Mouse (Mus musculus) forebrain, embryonic 14.5 days (tissue): ENCODE data around the gene Efs. TPM values are rescaled to one million over a fixed set of nuclear protein-coding genes. Genes with fewer than 3 reads are reported as not detected.

Experiments
- ATAC-seq: fragments of 200-750 bp; cut with Nextera tagmentation; 2 replicates; pipeline ENCODE4 v1.8.0; 2017; ENCODE audit warnings: mild to moderate bottlenecking, moderate library complexity
- DNase-seq: peaks from one replicate; pipeline ENCODE4 v3.0.0-alpha.2; 2015; ENCODE audit warnings: low spot score
- H3K27ac ChIP-seq: fragments of 300-500 bp; sonication (generic); 2 replicates; pipeline ENCODE4 v1.5.1; 2014; ENCODE audit warnings: low read depth, mild to moderate bottlenecking, control low read depth, low read length, moderate library complexity
- H3K27me3 ChIP-seq: fragments of 300-500 bp; sonication (generic); replicated peaks from 2 replicates; pipeline ENCODE4 v1.6.1; 2014; ENCODE audit warnings: low read length, control low read depth, mixed read lengths; ENCODE audit not compliant: control insufficient read depth, insufficient read depth
- H3K36me3 ChIP-seq: fragments of 300-500 bp; sonication (generic); 2 replicates; pipeline ENCODE4 v1.6.1; 2014; ENCODE audit warnings: low read length, control low read depth; ENCODE audit not compliant: control insufficient read depth, insufficient read depth
- H3K4me1 ChIP-seq: fragments of 300-500 bp; sonication (generic); 2 replicates; pipeline ENCODE4 v1.6.1; 2014; ENCODE audit warnings: antibody characterized with exemption, low read length, control low read depth; ENCODE audit not compliant: control insufficient read depth, insufficient read depth
- H3K4me2 ChIP-seq: fragments of 300-500 bp; sonication (generic); 2 replicates; pipeline ENCODE4 v1.6.1; 2014; ENCODE audit warnings: mild to moderate bottlenecking, control low read depth, low read length
- H3K4me3 ChIP-seq: fragments of 300-500 bp; sonication (generic); 2 replicates; pipeline ENCODE4 v1.5.1; 2014; ENCODE audit warnings: low read depth, low read length, control low read depth
- H3K9ac ChIP-seq: fragments of 300-500 bp; sonication (generic); 2 replicates; pipeline ENCODE4 v1.6.1; 2014; ENCODE audit warnings: mild to moderate bottlenecking, low read length, control low read depth, moderate library complexity
- H3K9me3 ChIP-seq: fragments of 300-500 bp; sonication (generic); replicated peaks from 2 replicates; pipeline ENCODE4 v1.6.1; 2016; ENCODE audit warnings: low read length, control low read depth, mixed read lengths; ENCODE audit not compliant: control insufficient read depth
- WGBS: fragments of 180-500 bp; shearing (Covaris S2); extraction: QIAGEN DNeasy Blood & Tissue Kit; methylation state at CpG from one replicate; pipeline ENCODE4 v1.1.7; 2014; 5-methylcytosine and 5-hydroxymethylcytosine counted together
- polyA plus RNA-seq: library from polyadenylated mRNA; unstranded; fragments of >200 nt; fragmentation: Nextera tagmentation; extraction: Ambion mirVana; gene quantifications from 2 replicates; pipeline ENCODE4 v1.2.1, GENCODE M21; 2014

Efs gene
- polyA plus RNA-seq, 1 experiment from 2014 or later: 27.7 TPM

DNA sequence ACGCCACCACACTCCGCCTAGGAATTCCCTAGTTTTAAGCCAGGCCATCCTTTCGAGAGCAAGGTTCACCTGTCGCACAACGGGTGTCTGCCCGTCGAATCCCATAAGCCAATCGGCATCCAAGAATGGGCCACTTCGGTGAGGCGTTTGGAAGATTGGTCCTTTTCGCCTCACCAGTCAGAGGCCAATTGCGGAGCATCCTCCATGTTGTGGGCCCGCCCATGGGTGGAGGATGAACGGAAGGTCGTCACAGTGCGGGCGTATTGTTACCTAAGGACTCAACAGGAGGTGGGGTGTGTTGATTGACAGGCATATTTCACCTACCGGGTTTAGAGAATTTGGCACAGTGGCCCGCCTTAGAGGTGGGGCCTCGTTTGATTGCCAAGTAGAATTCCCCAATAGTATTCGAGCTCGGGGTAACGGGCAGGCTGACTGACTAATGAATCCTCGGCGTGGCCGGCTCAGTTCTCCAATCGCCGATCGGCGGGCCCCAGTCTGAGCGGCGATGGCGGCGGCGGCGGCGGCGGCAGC, 32.2 kb downstream of the Efs start:
- Histone ChIP-seq H3K36me3 (peaks cover 32% of the 10 kb centered on the region), H3K9me3 (no peaks in the 10 kb centered on the region), H3K4me2 (peak overlapping the region; percentile 87), H3K4me3 (peak overlapping the region; percentile 93), H3K9ac (peak overlapping the region; percentile 100), H3K27ac (peak overlapping the region; percentile 95), H3K4me1 (peaks cover 13% of the 10 kb centered on the region), H3K27me3 (no peaks in the 10 kb centered on the region)
- DNase-seq: peak; percentile 100
- peak; percentile 98 for ATAC-seq
- WGBS: under 1% methylated on average over 38 of the region's 38 CpGs

GRCm38 (mm10) chr14:54892200-54892599, 33.7 kb downstream of the Efs start, which contains the start of gene Pabpn1:
Pabpn1 (plus strand) TSS chr14:54892500.
- Histone ChIP-seq H3K9ac (peak within 1 kb of the TSS; percentile 58), H3K4me3 (peak within 1 kb of the TSS; percentile 39), H3K9me3 (no peaks in the 10 kb centered on the region), H3K4me1 (peaks cover 13% of the 10 kb centered on the region), H3K27me3 (no peaks in the 10 kb centered on the region), H3K27ac (peak within 1 kb of the TSS; percentile 80), H3K36me3 (peaks cover 18% of the 10 kb centered on the region), H3K4me2 (peak within 1 kb of the TSS; percentile 50)
- no peak for DNase-seq
- WGBS: 94% methylated on average over 3 of the region's 3 CpGs
- ATAC-seq: no peak

DNA sequence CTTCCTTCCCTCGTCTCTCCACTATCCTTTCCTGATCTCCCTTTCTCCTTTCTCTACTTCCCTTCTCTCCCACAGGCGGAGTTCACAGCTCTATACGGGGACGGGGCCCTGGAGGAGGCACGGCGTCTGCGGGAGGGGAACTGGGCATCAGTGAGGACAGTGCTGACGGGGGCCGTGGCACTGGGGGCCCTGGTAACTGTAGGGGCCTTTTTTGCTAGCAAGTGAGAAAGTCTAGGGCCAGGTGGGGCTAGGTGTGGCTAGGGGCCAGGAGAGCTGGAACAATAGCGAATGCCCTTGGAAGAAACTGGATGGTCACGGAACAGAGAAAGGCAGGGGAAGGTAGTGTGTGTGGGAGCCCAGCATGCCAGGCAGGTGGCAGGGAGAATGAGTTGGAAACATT, 40.6 kb downstream of the Efs start:
- Histone ChIP-seq H3K9ac (no peak overlapping the region), H3K4me3 (no peak overlapping the region), H3K4me1 (peaks cover 13% of the 10 kb centered on the region), H3K27me3 (no peaks in the 10 kb centered on the region), H3K4me2 (no peak overlapping the region), H3K9me3 (no peaks in the 10 kb centered on the region), H3K27ac (no peak overlapping the region), H3K36me3 (peaks cover 10% of the 10 kb centered on the region)
- WGBS: 88% methylated on average over 11 of the region's 11 CpGs
- DNase-seq: no peak
- ATAC-seq: no peak

DNA sequence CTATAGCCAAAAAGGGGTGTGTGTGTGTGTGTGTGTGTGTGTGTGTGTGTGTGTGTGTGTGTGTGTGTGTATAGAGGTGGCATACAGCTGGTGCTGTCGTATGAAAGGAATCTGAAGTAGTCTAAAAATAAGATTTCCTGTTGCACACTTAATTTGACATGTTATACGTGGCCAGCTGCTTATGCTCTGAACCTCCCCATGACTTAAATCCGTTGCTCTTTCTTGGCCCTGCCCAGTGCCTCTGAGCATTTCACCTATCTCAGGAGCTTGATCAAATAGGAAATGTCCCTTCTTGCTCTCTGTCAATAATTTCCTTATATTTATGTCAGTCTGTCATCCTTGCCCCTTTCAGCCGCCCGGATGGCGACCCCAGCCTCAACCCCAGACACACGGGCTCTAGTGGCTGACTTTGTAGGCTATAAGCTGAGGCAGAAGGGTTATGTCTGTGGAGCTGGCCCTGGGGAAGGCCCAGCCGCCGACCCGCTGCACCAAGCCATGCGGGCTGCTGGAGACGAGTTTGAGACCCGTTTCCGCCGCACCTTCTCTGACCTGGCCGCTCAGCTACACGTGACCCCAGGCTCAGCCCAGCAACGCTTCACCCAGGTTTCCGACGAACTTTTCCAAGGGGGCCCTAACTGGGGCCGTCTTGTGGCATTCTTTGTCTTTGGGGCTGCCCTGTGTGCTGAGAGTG, 41.8 kb downstream of the Efs start:
- no peaks in the 10 kb centered on the region for H3K9me3 ChIP-seq
- peak overlapping the region; percentile 88 for H3K9ac ChIP-seq
- DNase-seq (no peak), ATAC-seq (peak; percentile 10; the same call in 1 of the 2 replicates)
- peaks cover 13% of the 10 kb centered on the region for H3K4me1 ChIP-seq
- 38% methylated on average over 21 of the region's 21 CpGs for WGBS
- peak overlapping the region; percentile 83 for H3K4me2 ChIP-seq
- H3K27me3 ChIP-seq: no peaks in the 10 kb centered on the region
- peaks cover 10% of the 10 kb centered on the region for H3K36me3 ChIP-seq
- H3K27ac ChIP-seq: peak overlapping the region; percentile 86
- H3K4me3 ChIP-seq: peak overlapping the region; percentile 69

GRCm38 (mm10) chr14:54883154-54884021, 42.5 kb downstream of the Efs start, which contains the start of the genes Bcl2l2 and Gm20521:
Bcl2l2 (plus strand) TSS chr14:54883377.
Gm20521 (plus strand) TSS chr14:54883441.
- peak; percentile 84 for DNase-seq
- WGBS: under 1% methylated on average over 27 of the region's 27 CpGs
- peak within 1 kb of the TSS; percentile 83 for H3K4me2 ChIP-seq
- peak within 1 kb of the TSS; percentile 88 for H3K9ac ChIP-seq
- H3K27me3 ChIP-seq: no peaks in the 10 kb centered on the region
- H3K4me3 ChIP-seq: peak within 1 kb of the TSS; percentile 69
- no peaks in the 10 kb centered on the region for H3K9me3 ChIP-seq
- H3K4me1 ChIP-seq: peaks cover 13% of the 10 kb centered on the region
- H3K36me3 ChIP-seq: peaks cover 10% of the 10 kb centered on the region
- peak within 1 kb of the TSS; percentile 86 for H3K27ac ChIP-seq
- peak; percentile 89 for ATAC-seq

GRCm38 (mm10) chr14:54877048-54877715, 48.7 kb downstream of the Efs start, which contains the start of gene Ppp1r3e:
Ppp1r3e (minus strand) TSS chr14:54877550.
- under 1% methylated on average over 54 of the region's 61 CpGs for WGBS

GRCm38 (mm10) chr14:54876539-54877047, 49.3 kb downstream of the Efs start:
- H3K36me3 ChIP-seq: no peaks in the 10 kb centered on the region
- whole genome bisulfite sequencing: under 1% methylated on average over 59 of the region's 72 CpGs
- peak; percentile 93 for ATAC-seq

More at GRCm38 (mm10) chr14:54877048-54877715, 48.7 kb downstream of the Efs start, which contains the start of gene Ppp1r3e:
- peak; percentile 59 for DNase-seq
- Histone ChIP-seq H3K9ac (peak within 1 kb of the TSS; percentile 91), H3K9me3 (no peaks in the 10 kb centered on the region), H3K4me3 (peak within 1 kb of the TSS; percentile 68), H3K36me3 (no peaks in the 10 kb centered on the region), H3K27ac (peak within 1 kb of the TSS; percentile 90), H3K4me2 (peak within 1 kb of the TSS; percentile 98), H3K4me1 (peaks cover 10% of the 10 kb centered on the region; the same call in 1 of the 2 replicates), H3K27me3 (no peaks in the 10 kb centered on the region)
- peak; percentile 79 for ATAC-seq

More at GRCm38 (mm10) chr14:54876539-54877047, 49.3 kb downstream of the Efs start:
- Histone ChIP-seq H3K4me2 (peak overlapping the region; percentile 98), H3K9me3 (no peaks in the 10 kb centered on the region), H3K27me3 (no peaks in the 10 kb centered on the region), H3K4me1 (peaks cover 10% of the 10 kb centered on the region; the same call in 1 of the 2 replicates), H3K27ac (peak overlapping the region; percentile 90), H3K4me3 (peak overlapping the region; percentile 68), H3K9ac (peak overlapping the region; percentile 91)
- DNase-seq: peak; percentile 95
